Mouse (Mus musculus): Measurements from ENCODE around the gene D230025D16Rik. TPM values are rescaled to one million over a fixed set of nuclear protein-coding genes. Genes with fewer than 3 reads are reported as not detected.
A peak's percentile ranks its signal among the peaks of the same experiment; 100 is the strongest.
"Not testable (repeated sequence)": the region's sequence is repeated elsewhere in the genome, so short reads cannot be mapped to it uniquely, and the experiment has no call there.

The D230025D16Rik gene
- total RNA-seq, 4 experiments from 2014 or later: 24.7 to 38.2 (median 32.9) TPM

GRCm38 (mm10) chr8:105291364-105291763 lies 66.4 kb downstream of the D230025D16Rik start:
- DNase-seq (ENCODE audit: low spot score in 2 of 2): not testable (repeated sequence)

GRCm38 (mm10) chr8:105291802-105292201 lies 66.9 kb downstream of the D230025D16Rik start:
- not testable (repeated sequence) for DNase-seq (ENCODE audit: low spot score in 2 of 2)

GRCm38 (mm10) chr8:105292471-105292870 lies 67.5 kb downstream of the D230025D16Rik start:
- no peak for DNase-seq (ENCODE audit: low spot score in 2 of 2)

GRCm38 (mm10) chr8:105293405-105293804 lies 68.5 kb downstream of the D230025D16Rik start:
- no peak for DNase-seq (ENCODE audit: low spot score in 2 of 2)

GRCm38 (mm10) chr8:105294776-105295175 lies 69.8 kb downstream of the D230025D16Rik start:
- no peak for DNase-seq (ENCODE audit: low spot score in 2 of 2)

- no peak for DNase-seq (ENCODE audit: low spot score in 2 of 2)
Observed at GRCm38 (mm10) chr8:105295256-105295655, 70.3 kb downstream of the D230025D16Rik start.

- DNase-seq (ENCODE audit: low spot score in 2 of 2): no peak
Observed at GRCm38 (mm10) chr8:105295895-105296573, 71.1 kb downstream of the D230025D16Rik start, which contains the start of gene Exoc3l. TSS of gene Exoc3l (minus strand) at chr8:105296101.

GRCm38 (mm10) chr8:105297511-105298192 lies 72.7 kb downstream of the D230025D16Rik start, which contains the start of gene E2f4:
TSS of gene E2f4 (plus strand) at chr8:105297663.
- peak; percentile 82 to 89 for DNase-seq (ENCODE audit: low spot score in 2 of 2)

GRCm38 (mm10) chr8:105298351-105299252 lies 73.7 kb downstream of the D230025D16Rik start:
- no peak for DNase-seq (ENCODE audit: low spot score in 2 of 2)

GRCm38 (mm10) chr8:105299962-105300361 lies 75.0 kb downstream of the D230025D16Rik start:
- DNase-seq (ENCODE audit: low spot score in 2 of 2): no peak

Other genes with a start within 250 kb of the D230025D16Rik start
- gene Ces2h, start 224.3 kb upstream of the D230025D16Rik start, total RNA-seq (2022): not detected
- not detected for gene Ces3a, start 176.5 kb upstream of the D230025D16Rik start, total RNA-seq (2022)
- gene Ces3b, start 141.4 kb upstream of the D230025D16Rik start, total RNA-seq (2022): not detected
- gene Ces4a, start 93.3 kb upstream of the D230025D16Rik start, total RNA-seq (2022): not detected
- gene Cbfb, start 54.5 kb upstream of the D230025D16Rik start, total RNA-seq (2022): 10 to 100 TPM; 87.8 to 96.8 (median 94.6) TPM
- gene B3gnt9, start 30.0 kb downstream of the D230025D16Rik start, total RNA-seq (2022): 1 to 10 TPM; 1.1 to 1.7 (median 1.4) TPM
- 1 to 10 TPM; 2.3 to 4.2 (median 3.1) TPM for gene Tradd, start 39.5 kb downstream of the D230025D16Rik start, total RNA-seq (2022)
- gene Fbxl8, start 39.5 kb downstream of the D230025D16Rik start, total RNA-seq (2022): 1 to 10 TPM in 2 of 4 experiments, under 1 TPM in 2; 0.36 to 1.3 (median 0.94) TPM
- 10 to 100 TPM in 2 of 4 experiments, 1 to 10 TPM in 2; 8.8 to 12.6 (median 10.9) TPM for gene Hsf4, start 44.7 kb downstream of the D230025D16Rik start, total RNA-seq (2022)
- gene Nol3, start 51.0 kb downstream of the D230025D16Rik start, total RNA-seq (2022): 10 to 100 TPM; 30.0 to 40.5 (median 34.4) TPM
- under 1 TPM; 0.27 to 0.65 (median 0.42) TPM for gene 4931428F04Rik, start 64.7 kb downstream of the D230025D16Rik start, total RNA-seq (2022)
- 1 to 10 TPM in 2 of 4 experiments, under 1 TPM in 2; 0.94 to 2.5 (median 1.4) TPM for gene Exoc3l, start 71.0 kb downstream of the D230025D16Rik start, total RNA-seq (2022)
- 10 to 100 TPM; 28.1 to 37.8 (median 33.7) TPM for gene E2f4, start 72.5 kb downstream of the D230025D16Rik start, total RNA-seq (2022)
- gene Elmo3, start 80.5 kb downstream of the D230025D16Rik start, total RNA-seq (2022): 1 to 10 TPM in 3 of 4 experiments, under 1 TPM in 1; 0.99 to 2.7 (median 1.4) TPM
- 1 to 10 TPM in 3 of 4 experiments, under 1 TPM in 1; 0.82 to 1.3 (median 1.0) TPM for gene Lrrc29, start 101.1 kb downstream of the D230025D16Rik start, total RNA-seq (2022)
- 10 to 100 TPM; 20.9 to 24.2 (median 22.9) TPM for gene Tmem208, start 101.2 kb downstream of the D230025D16Rik start, total RNA-seq (2022)
- gene Fhod1, start 122.8 kb downstream of the D230025D16Rik start, total RNA-seq (2022): 10 to 100 TPM; 21.1 to 28.8 (median 23.9) TPM
- under 1 TPM; 0.38 to 0.65 (median 0.52) TPM for gene Slc9a5, start 123.7 kb downstream of the D230025D16Rik start, total RNA-seq (2022)
- under 1 TPM in 1 of 4 experiments, not detected in 3; 0.12 TPM for gene Plekhg4, start 148.1 kb downstream of the D230025D16Rik start, total RNA-seq (2022)
- gene Kctd19, start 188.4 kb downstream of the D230025D16Rik start, total RNA-seq (2022): under 1 TPM in 2 of 4 experiments, not detected in 2; 0.08 to 0.49 TPM
- gene Lrrc36, start 188.4 kb downstream of the D230025D16Rik start, total RNA-seq (2022): under 1 TPM in 2 of 4 experiments, not detected in 2; 0.70 TPM
- 10 to 100 TPM; 22.7 to 38.8 (median 34.2) TPM for gene Tppp3, start 246.4 kb downstream of the D230025D16Rik start, total RNA-seq (2022)

Measured in gastrocnemius, adult 8-10 months (tissue).